Mouse (Mus musculus) liver, embryonic 14.5 days (tissue): ENCODE data around the gene H2afx.
"Not testable (repeated sequence)": the region's sequence is repeated elsewhere in the genome, so short reads cannot be mapped to it uniquely, and the experiment has no call there.

Experiments
- CTCF ChIP-seq: IDR thresholded peaks from 2 replicates; pipeline ENCODE4 v1.5.1; 2016; ENCODE audit warnings: antibody characterized with exemption, low read depth, control low read depth
- EP300 ChIP-seq: IDR thresholded peaks from 2 replicates; pipeline ENCODE4 v1.6.1; 2016; ENCODE audit warnings: antibody characterized with exemption, low read depth

DNA sequence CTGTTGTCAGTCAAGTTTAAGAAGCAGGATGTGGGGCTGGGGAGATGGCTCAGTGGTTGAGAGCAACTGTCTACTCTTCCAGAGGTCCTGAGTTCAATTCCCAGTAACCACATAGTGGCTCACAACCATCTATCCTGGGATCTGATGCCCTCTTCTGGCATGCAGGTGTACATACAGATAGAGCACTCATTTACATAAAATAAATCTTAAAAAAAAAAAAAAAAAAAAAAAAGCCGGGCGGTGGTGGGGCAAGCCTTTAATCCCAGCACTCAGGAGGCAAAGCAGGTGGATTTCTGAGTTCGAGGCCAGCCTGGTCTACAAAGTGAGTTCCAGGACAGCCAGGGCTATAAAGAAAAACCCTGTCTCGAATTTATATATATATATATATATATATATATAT is 10.8 kb upstream of the H2afx start:
- TF ChIP-seq CTCF = 0 out of 2 replicates have a peak, but pooled peaks have one; percentile 26
- not testable (repeated sequence) for TF ChIP-seq EP300
